Mouse (Mus musculus): Measurements from ENCODE around the gene Mtap. TPM values are rescaled to one million over a fixed set of nuclear protein-coding genes. Genes with fewer than 3 reads are reported as not detected.

Mtap gene
- total and polyA plus RNA-seq, 3 experiments = 36.7 to 52.0 (median 45.4) TPM

DNA sequence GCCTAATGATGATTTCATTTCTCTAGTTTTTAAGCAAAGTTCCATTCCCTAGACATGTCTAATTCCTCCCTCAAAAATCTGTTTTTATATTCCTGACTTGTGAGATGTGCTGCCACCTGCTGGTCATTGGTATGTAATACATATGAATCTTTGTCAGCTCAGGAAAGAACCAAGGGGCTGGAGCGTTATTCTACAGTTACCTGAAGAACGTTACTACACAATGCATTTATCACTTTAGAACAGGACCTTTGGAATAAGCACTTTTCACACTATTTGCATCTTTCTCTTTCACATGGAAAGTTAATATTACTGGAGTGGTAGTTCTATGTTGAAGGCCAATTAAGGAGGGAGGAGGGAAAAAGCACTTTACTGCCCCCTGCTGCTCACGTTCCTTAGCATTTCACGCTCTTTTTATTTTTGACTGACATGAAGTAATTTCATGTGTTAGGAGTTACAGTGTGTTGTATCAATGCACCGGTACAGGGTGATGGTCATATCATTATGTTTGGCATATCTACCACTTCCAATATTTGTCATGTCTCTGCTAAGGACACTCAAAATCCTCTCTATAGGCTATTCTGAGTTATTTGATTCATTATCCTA, 7.5 kb upstream of the Mtap start:
- Histone ChIP-seq H3K4me3 (ENCODE audit: control insufficient read depth in 1 of 2, insufficient read depth in 1 of 2, low read depth in 2 of 2, low read length in 2 of 2) (no peak overlapping the region), H3K27me3 (ENCODE audit: control insufficient read depth in 1 of 2, insufficient read depth in 2 of 2, low read length in 2 of 2) (no peaks in the 10 kb centered on the region), H3K27ac (ENCODE audit: control insufficient read depth, low read depth, low read length) (no peak overlapping the region), H3K79me2 (ENCODE audit: control insufficient read depth, insufficient read depth, low read length, poor library complexity) (no peaks in the 10 kb centered on the region), H3K9ac (ENCODE audit: control insufficient read depth, low read depth, low read length, poor library complexity, severe bottlenecking) (no peak overlapping the region), H3K4me1 (ENCODE audit: control insufficient read depth in 1 of 2, insufficient read depth in 2 of 2, low read length in 2 of 2) (peaks cover 0 to 5% of the 10 kb centered on the region in 2 experiments; a peak in 2 of 4 replicates), H3K36me3 (ENCODE audit: control insufficient read depth in 1 of 2, insufficient read depth in 2 of 2, low read length in 2 of 2) (peaks cover 0 to 1% of the 10 kb centered on the region in 2 experiments; a peak in 2 of 4 replicates), H3K9me3 (replicated peaks; ENCODE audit: insufficient read depth, low read length) (no peaks in the 10 kb centered on the region)
- TF ChIP-seq CTCF (IDR thresholded peaks at IDR 0.05 in 2 of 3, conservative IDR thresholded peaks at IDR 0.05 in 1 of 3; ENCODE audit: control insufficient read depth in 1 of 3, insufficient read depth in 1 of 3, low read depth in 2 of 3, low read length in 3 of 3, poor library complexity in 1 of 3, severe bottlenecking in 1 of 3) (peak; percentile 61 to 71 (median 67)), SMC3 (IDR thresholded peaks at IDR 0.05; ENCODE audit: low read depth, low read length) (peak; percentile 70), RAD21 (IDR thresholded peaks at IDR 0.05; ENCODE audit: low read depth, low read length) (peak; percentile 61), USF2 (IDR thresholded peaks at IDR 0.05; ENCODE audit: borderline replicate concordance in 1 of 2, insufficient read depth in 1 of 2, low read depth in 1 of 2, low read length in 2 of 2) (no peak), ELF1 (IDR thresholded peaks at IDR 0.05; ENCODE audit: low read depth, low read length) (no peak), ZC3H11A (IDR thresholded peaks at IDR 0.05; ENCODE audit: low read depth, low read length) (peak; percentile 65)
- DNase-seq (ENCODE audit: low read depth, low spot score) = peak; percentile 86

- Histone ChIP-seq H3K27ac (ENCODE audit: control insufficient read depth, low read depth, low read length) (no peak overlapping the region), H3K79me2 (ENCODE audit: control insufficient read depth, insufficient read depth, low read length, poor library complexity) (no peaks in the 10 kb centered on the region), H3K9me3 (replicated peaks; ENCODE audit: insufficient read depth, low read length) (no peaks in the 10 kb centered on the region), H3K4me3 (ENCODE audit: control insufficient read depth in 1 of 2, insufficient read depth in 1 of 2, low read depth in 2 of 2, low read length in 2 of 2) (no peak overlapping the region), H3K4me1 (ENCODE audit: control insufficient read depth in 1 of 2, insufficient read depth in 2 of 2, low read length in 2 of 2) (no peaks in the 10 kb centered on the region), H3K36me3 (ENCODE audit: control insufficient read depth in 1 of 2, insufficient read depth in 2 of 2, low read length in 2 of 2) (peaks cover 0 to 5% of the 10 kb centered on the region in 2 experiments; a peak in 1 of 4 replicates), H3K9ac (ENCODE audit: control insufficient read depth, low read depth, low read length, poor library complexity, severe bottlenecking) (no peak overlapping the region), H3K27me3 (ENCODE audit: control insufficient read depth in 1 of 2, insufficient read depth in 2 of 2, low read length in 2 of 2) (no peaks in the 10 kb centered on the region)
- no peak for TF ChIP-seq CTCF (IDR thresholded peaks at IDR 0.05 in 2 of 3, conservative IDR thresholded peaks at IDR 0.05 in 1 of 3; ENCODE audit: control insufficient read depth in 1 of 3, insufficient read depth in 1 of 3, low read depth in 2 of 3, low read length in 3 of 3, poor library complexity in 1 of 3, severe bottlenecking in 1 of 3)
- peak; percentile 50 for DNase-seq (ENCODE audit: low read depth, low spot score)
These were observed 5.1 kb upstream of the Mtap start for GRCm38 (mm10) chr4:89131795-89132194.

DNA sequence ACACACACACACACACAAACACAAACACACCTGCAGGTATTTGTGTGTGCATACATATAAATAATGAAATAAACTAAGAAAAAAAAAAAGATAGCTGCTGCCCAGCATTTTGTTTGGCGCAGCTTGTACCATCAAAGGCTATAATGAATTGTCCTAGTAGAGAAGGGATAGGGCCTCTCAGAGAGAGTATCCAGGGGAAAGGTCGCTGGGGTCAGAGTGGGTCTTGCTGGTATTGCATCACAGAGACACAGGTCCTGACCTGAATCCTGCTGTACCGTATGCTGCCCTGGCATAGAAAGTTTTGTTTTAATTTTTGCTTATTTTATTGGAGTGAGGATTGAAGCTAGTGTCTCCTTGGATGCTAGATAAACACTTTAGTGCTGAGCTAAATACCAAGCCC, 566 bp upstream of the Mtap start:
- Histone ChIP-seq H3K36me3 (ENCODE audit: control insufficient read depth in 1 of 2, insufficient read depth in 2 of 2, low read length in 2 of 2) (peaks cover 0 to 34% of the 10 kb centered on the region in 2 experiments; a peak in 2 of 4 replicates), H3K4me3 (ENCODE audit: control insufficient read depth in 1 of 2, insufficient read depth in 1 of 2, low read depth in 2 of 2, low read length in 2 of 2) (no peak overlapping the region), H3K79me2 (ENCODE audit: control insufficient read depth, insufficient read depth, low read length, poor library complexity) (peaks cover 35% of the 10 kb centered on the region), H3K27me3 (ENCODE audit: control insufficient read depth in 1 of 2, insufficient read depth in 2 of 2, low read length in 2 of 2) (no peaks in the 10 kb centered on the region), H3K4me1 (ENCODE audit: control insufficient read depth in 1 of 2, insufficient read depth in 2 of 2, low read length in 2 of 2) (peaks cover 7 to 13% of the 10 kb centered on the region in 2 experiments; a peak in 3 of 4 replicates), H3K27ac (ENCODE audit: control insufficient read depth, low read depth, low read length) (no peak overlapping the region), H3K9ac (ENCODE audit: control insufficient read depth, low read depth, low read length, poor library complexity, severe bottlenecking) (no peak overlapping the region), H3K9me3 (replicated peaks; ENCODE audit: insufficient read depth, low read length) (no peaks in the 10 kb centered on the region)
- no peak for TF ChIP-seq NELFE (IDR thresholded peaks at IDR 0.05; ENCODE audit: low read depth, low read length)
- no peak for TF ChIP-seq MYB (IDR thresholded peaks at IDR 0.05; ENCODE audit: low read depth, low read length)
- TF ChIP-seq ZKSCAN1 (IDR thresholded peaks at IDR 0.05; ENCODE audit: low read depth, low read length) = no peak
- TF ChIP-seq ELF1 (IDR thresholded peaks at IDR 0.05; ENCODE audit: low read depth, low read length) = no peak
- no peak for TF ChIP-seq TBP (IDR thresholded peaks at IDR 0.05; ENCODE audit: low read depth, low read length)
- DNase-seq (ENCODE audit: low read depth, low spot score) = no peak

Measured in MEL (cell line).